Mouse (Mus musculus) neural tube, embryonic 15.5 days (tissue): ENCODE measurements around the gene Elovl6. TPM values are rescaled to one million over a fixed set of nuclear protein-coding genes. Genes with fewer than 3 reads are reported as not detected.

Source experiments
- ATAC-seq: fragments of 200-750 bp; cut with Nextera tagmentation; 2 replicates; pipeline ENCODE4 v1.8.0; 2017; ENCODE audit warnings: mild to moderate bottlenecking, moderate TSS enrichment, moderate library complexity; ENCODE audit not compliant: low FRiP score
- H3K27ac ChIP-seq: fragments of 300-500 bp; sonication (generic); replicated peaks from 2 replicates; pipeline ENCODE4 v1.5.1; 2015; ENCODE audit warnings: mild to moderate bottlenecking, inconsistent platforms
- H3K27me3 ChIP-seq: fragments of 300-500 bp; sonication (generic); replicated peaks from 2 replicates; pipeline ENCODE4 v1.6.1; 2015; ENCODE audit warnings: inconsistent platforms
- H3K36me3 ChIP-seq: fragments of 300-500 bp; sonication (generic); 2 replicates; pipeline ENCODE4 v1.6.1; 2015; ENCODE audit warnings: inconsistent platforms
- H3K4me1 ChIP-seq: fragments of 300-500 bp; sonication (generic); 2 replicates; pipeline ENCODE4 v1.6.1; 2015; ENCODE audit warnings: inconsistent platforms
- H3K4me2 ChIP-seq: fragments of 300-500 bp; sonication (generic); 2 replicates; pipeline ENCODE4 v1.6.1; 2015; ENCODE audit warnings: inconsistent platforms, mild to moderate bottlenecking, moderate library complexity
- H3K4me3 ChIP-seq: fragments of 300-500 bp; sonication (generic); replicated peaks from 2 replicates; pipeline ENCODE4 v1.5.1; 2015; ENCODE audit warnings: mild to moderate bottlenecking, inconsistent platforms
- H3K9ac ChIP-seq: fragments of 300-500 bp; sonication (generic); replicated peaks from 2 replicates; pipeline ENCODE4 v1.6.1; 2015; ENCODE audit warnings: mild to moderate bottlenecking, inconsistent platforms
- H3K9me3 ChIP-seq: fragments of 300-500 bp; sonication (generic); replicated peaks from 2 replicates; pipeline ENCODE4 v1.6.1; 2016; ENCODE audit warnings: inconsistent platforms
- WGBS: fragments of 180-500 bp; shearing (Covaris S2); methylation state at CpG from one replicate; pipeline ENCODE4 v1.1.7; 2015; ENCODE audit warnings: mixed read lengths; 5-methylcytosine and 5-hydroxymethylcytosine counted together
- polyA plus RNA-seq: library from polyadenylated mRNA; unstranded; fragments of >200 nt; fragmentation: Nextera tagmentation; extraction: Ambion mirVana; gene quantifications from 2 replicates; pipeline ENCODE4 v1.2.1, GENCODE M21; 2015

Elovl6 gene
- 41.6 and 43.7 TPM in 2 replicates for polyA plus RNA-seq

- no peaks in the 10 kb centered on the region for H3K27me3 ChIP-seq
- H3K9ac ChIP-seq = peak within 1 kb of the TSS; percentile 96
- H3K27ac ChIP-seq = peak within 1 kb of the TSS; percentile 97
- WGBS = under 1% methylated on average over 34 of the region's 35 CpGs
- H3K36me3 ChIP-seq = no peaks in the 10 kb centered on the region
- H3K9me3 ChIP-seq = no peaks in the 10 kb centered on the region
- H3K4me3 ChIP-seq = peak within 1 kb of the TSS; percentile 61
- H3K4me1 ChIP-seq = peaks cover 29% of the 10 kb centered on the region
- peak within 1 kb of the TSS; percentile 71 for H3K4me2 ChIP-seq
- peak; percentile 74 for ATAC-seq
Measured at GRCm38 (mm10) chr3:129532180-129532864, at the start of gene Elovl6. Gene Elovl6, plus strand, starts transcription at chr3:129532355.

- 91% methylated on average over 4 of the region's 4 CpGs for WGBS
- Histone ChIP-seq H3K27ac (no peak overlapping the region), H3K4me3 (no peak overlapping the region), H3K9me3 (no peaks in the 10 kb centered on the region), H3K4me2 (no peak overlapping the region), H3K36me3 (no peaks in the 10 kb centered on the region), H3K9ac (no peak overlapping the region), H3K4me1 (no peaks in the 10 kb centered on the region), H3K27me3 (no peaks in the 10 kb centered on the region)
- ATAC-seq = no peak
Measured at GRCm38 (mm10) chr3:129488774-129489173, 43.4 kb upstream of the Elovl6 start.

GRCm38 (mm10) chr3:129494123-129494522, 38.0 kb upstream of the Elovl6 start:
- H3K4me3 ChIP-seq = no peak overlapping the region
- no peak overlapping the region for H3K9ac ChIP-seq
- H3K27ac ChIP-seq = no peak overlapping the region
- no peaks in the 10 kb centered on the region for H3K36me3 ChIP-seq
- WGBS = 91% methylated on average over 10 of the region's 10 CpGs
- H3K4me2 ChIP-seq = no peak overlapping the region
- no peak for ATAC-seq
- no peaks in the 10 kb centered on the region for H3K9me3 ChIP-seq
- H3K27me3 ChIP-seq = no peaks in the 10 kb centered on the region
- no peaks in the 10 kb centered on the region for H3K4me1 ChIP-seq

- Histone ChIP-seq H3K27ac (no peak overlapping the region), H3K27me3 (no peaks in the 10 kb centered on the region), H3K9me3 (no peaks in the 10 kb centered on the region), H3K4me3 (no peak overlapping the region), H3K4me2 (no peak overlapping the region), H3K36me3 (no peaks in the 10 kb centered on the region), H3K4me1 (no peaks in the 10 kb centered on the region), H3K9ac (no peak overlapping the region)
- WGBS = 90% methylated on average over 4 of the region's 4 CpGs
- no peak for ATAC-seq
Measured at GRCm38 (mm10) chr3:129494731-129495130, 37.4 kb upstream of the Elovl6 start.

GRCm38 (mm10) chr3:129503781-129504180, 28.4 kb upstream of the Elovl6 start:
- no peak for ATAC-seq
- no peaks in the 10 kb centered on the region for H3K27me3 ChIP-seq
- no peak overlapping the region for H3K4me3 ChIP-seq
- H3K36me3 ChIP-seq = no peaks in the 10 kb centered on the region
- no peaks in the 10 kb centered on the region for H3K4me1 ChIP-seq
- WGBS = 91% methylated on average over 7 of the region's 7 CpGs
- H3K9ac ChIP-seq = no peak overlapping the region
- no peak overlapping the region for H3K4me2 ChIP-seq
- no peaks in the 10 kb centered on the region for H3K9me3 ChIP-seq
- no peak overlapping the region for H3K27ac ChIP-seq

GRCm38 (mm10) chr3:129504928-129505327, 27.2 kb upstream of the Elovl6 start:
- Histone ChIP-seq H3K4me2 (no peak overlapping the region), H3K9me3 (no peaks in the 10 kb centered on the region), H3K27ac (no peak overlapping the region), H3K27me3 (no peaks in the 10 kb centered on the region), H3K4me1 (no peaks in the 10 kb centered on the region), H3K4me3 (no peak overlapping the region), H3K9ac (no peak overlapping the region), H3K36me3 (no peaks in the 10 kb centered on the region)
- no peak for ATAC-seq
- WGBS = 77% methylated on average over 6 of the region's 6 CpGs

- H3K27ac ChIP-seq = no peak overlapping the region
- 100% methylated on average over 1 of the region's 1 CpGs for WGBS
Measured at GRCm38 (mm10) chr3:129507736-129508135, 24.4 kb upstream of the Elovl6 start.

GRCm38 (mm10) chr3:129508571-129508970, 23.6 kb upstream of the Elovl6 start:
- H3K36me3 ChIP-seq = no peaks in the 10 kb centered on the region
- no peaks in the 10 kb centered on the region for H3K9me3 ChIP-seq
- ATAC-seq = no peak
- no peak overlapping the region for H3K9ac ChIP-seq
- H3K27me3 ChIP-seq = no peaks in the 10 kb centered on the region
- H3K27ac ChIP-seq = no peak overlapping the region
- no peak overlapping the region for H3K4me2 ChIP-seq
- no peaks in the 10 kb centered on the region for H3K4me1 ChIP-seq
- H3K4me3 ChIP-seq = no peak overlapping the region

More at GRCm38 (mm10) chr3:129507736-129508135, 24.4 kb upstream of the Elovl6 start:
- no peaks in the 10 kb centered on the region for H3K27me3 ChIP-seq
- ATAC-seq = no peak
- H3K4me1 ChIP-seq = no peaks in the 10 kb centered on the region
- H3K4me3 ChIP-seq = no peak overlapping the region
- no peaks in the 10 kb centered on the region for H3K36me3 ChIP-seq
- no peak overlapping the region for H3K4me2 ChIP-seq
- H3K9ac ChIP-seq = no peak overlapping the region
- no peaks in the 10 kb centered on the region for H3K9me3 ChIP-seq

- Histone ChIP-seq H3K4me3 (no peak overlapping the region), H3K4me1 (no peaks in the 10 kb centered on the region), H3K9ac (no peak overlapping the region), H3K9me3 (no peaks in the 10 kb centered on the region), H3K27ac (no peak overlapping the region), H3K36me3 (no peaks in the 10 kb centered on the region), H3K27me3 (no peaks in the 10 kb centered on the region), H3K4me2 (no peak overlapping the region)
- WGBS = 93% methylated on average over 10 of the region's 10 CpGs
- no peak for ATAC-seq
Measured at GRCm38 (mm10) chr3:129509725-129510124, 22.4 kb upstream of the Elovl6 start.

- Histone ChIP-seq H3K4me3 (no peak overlapping the region), H3K9me3 (no peaks in the 10 kb centered on the region), H3K9ac (no peak overlapping the region), H3K4me2 (no peak overlapping the region), H3K4me1 (no peaks in the 10 kb centered on the region), H3K27ac (no peak overlapping the region), H3K27me3 (no peaks in the 10 kb centered on the region), H3K36me3 (no peaks in the 10 kb centered on the region)
- no peak for ATAC-seq
- WGBS = 98% methylated on average over 3 of the region's 3 CpGs
Measured at GRCm38 (mm10) chr3:129515863-129516436, 16.2 kb upstream of the Elovl6 start.

- Histone ChIP-seq H3K4me3 (no peak overlapping the region), H3K9me3 (no peaks in the 10 kb centered on the region), H3K9ac (no peak overlapping the region), H3K27ac (no peak overlapping the region), H3K4me1 (no peaks in the 10 kb centered on the region), H3K36me3 (no peaks in the 10 kb centered on the region), H3K27me3 (no peaks in the 10 kb centered on the region), H3K4me2 (no peak overlapping the region)
- ATAC-seq = no peak
- 85% methylated on average over 4 of the region's 4 CpGs for WGBS
Measured at GRCm38 (mm10) chr3:129520499-129520898, 11.7 kb upstream of the Elovl6 start.

- ATAC-seq = no peak
- Histone ChIP-seq H3K9ac (no peak overlapping the region), H3K4me3 (no peak overlapping the region), H3K27ac (no peak overlapping the region), H3K27me3 (no peaks in the 10 kb centered on the region), H3K4me2 (no peak overlapping the region), H3K4me1 (no peaks in the 10 kb centered on the region), H3K9me3 (no peaks in the 10 kb centered on the region), H3K36me3 (no peaks in the 10 kb centered on the region)
- 90% methylated on average over 10 of the region's 10 CpGs for WGBS
Measured at GRCm38 (mm10) chr3:129523456-129524143, 8.6 kb upstream of the Elovl6 start.
